ENCODE assay signal across 19 mouse cellular contexts in genomic region chr2:49457797-49458196, GRCm38 (mm10). TPM values are rescaled to one million over a fixed set of nuclear protein-coding genes. Genes with fewer than 3 reads are reported as not detected.
DNase-seq lines count a peak whose midpoint lies in the region; ATAC-seq lines count a peak whose summit lies in the region.
"Had no signal": no experiment of that assay in that cellular context is flagged by ENCODE, and none has a peak within 500 bp of the region (broad histone marks: within the 10 kb centered on the region; RNA-seq: fewer than 3 reads in every experiment).

No protein-coding gene starts in this region.

- H3K9me3 ChIP-seq in embryonic facial prominence, embryonic 11.5 days (replicated peaks; ENCODE audit: control insufficient read depth, low read length) = no peaks in the 10 kb centered on the region
- H3K9me3 ChIP-seq in embryonic facial prominence, embryonic 10.5 days = peaks cover 14% of the 10 kb centered on the region; the same call in 1 of the 2 replicates
- H3K9me3 ChIP-seq in limb, embryonic 11.5 days (ENCODE audit: control insufficient read depth, low read length) = no peaks in the 10 kb centered on the region; the same call in 1 of the 2 replicates
- no peaks in the 10 kb centered on the region; the same call in 1 of the 2 replicates for H3K9me3 ChIP-seq in limb, embryonic 10.5 days (replicated peaks)
- H3K9me3 ChIP-seq: heart, embryonic 15.5 days; kidney, embryonic 15.5 days; liver, embryonic 15.5 days had no signal

- 85% methylated on average over 2 of the region's 2 CpGs for WGBS in embryonic facial prominence, embryonic 11.5 days
- 86% methylated on average over 2 of the region's 2 CpGs for WGBS in embryonic facial prominence, embryonic 10.5 days
- 92% methylated on average over 2 of the region's 2 CpGs for WGBS in limb, embryonic 11.5 days
- WGBS in limb, embryonic 10.5 days = 89% methylated on average over 2 of the region's 2 CpGs

- no peak overlapping the region for H3K4me2 ChIP-seq in embryonic facial prominence, embryonic 11.5 days (ENCODE audit: low read depth, low read length)
- no peak overlapping the region for H3K4me2 ChIP-seq in limb, embryonic 11.5 days (ENCODE audit: low read depth, severe bottlenecking)
- H3K4me2 ChIP-seq: forebrain, embryonic 12.5 days; heart, embryonic 15.5 days; kidney, embryonic 15.5 days; liver, embryonic 15.5 days; neural tube, embryonic 12.5 days had no signal

- no peak for ATAC-seq in embryonic facial prominence, embryonic 11.5 days (replicated peaks; ENCODE audit: insufficient number of reproducible peaks, low FRiP score, low TSS enrichment, low read depth)
- ATAC-seq in limb, embryonic 11.5 days (ENCODE audit: insufficient number of reproducible peaks, low FRiP score, low TSS enrichment, low read depth) = no peak
- ATAC-seq: activated CD4-positive, CD25-positive, alpha-beta regulatory T cell, adult 4 months had no signal

- DNase-seq in embryonic facial prominence, embryonic 11.5 days (ENCODE audit: low spot score) = peak; percentile 4
- DNase-seq in embryonic facial prominence, embryonic 10.5 days (ENCODE audit: low spot score) = no peak
- DNase-seq in limb, embryonic 11.5 days (ENCODE audit: low spot score) = peak; percentile 17
- no peak for DNase-seq in limb, embryonic 10.5 days (ENCODE audit: low spot score)
- DNase-seq in R1 (ENCODE audit: low read depth, low spot score) = peak; percentile 44
- peak; percentile 26 for DNase-seq in retina, embryonic 14.5 days (ENCODE audit: low spot score)
- DNase-seq in spleen, postnatal 36 days (ENCODE audit: low spot score in 2 of 2) = no peak
- DNase-seq in heart, adult 18-20 months = no peak
- DNase-seq: adrenal gland, postnatal 25 days; cerebellum, adult 11 months; cerebellum, postnatal 25 days; lung, postnatal 10 days had no signal

- H3K9ac ChIP-seq in embryonic facial prominence, embryonic 11.5 days (replicated peaks; ENCODE audit: low read length) = no peak overlapping the region
- H3K9ac ChIP-seq in limb, embryonic 11.5 days (ENCODE audit: low read length) = no peak overlapping the region
- H3K9ac ChIP-seq: forebrain, embryonic 12.5 days; heart, embryonic 15.5 days; kidney, embryonic 15.5 days; liver, embryonic 15.5 days; neural tube, embryonic 12.5 days had no signal

- H3K27me3 ChIP-seq in embryonic facial prominence, embryonic 11.5 days (ENCODE audit: control insufficient read depth, insufficient read depth, low read length) = no peaks in the 10 kb centered on the region
- no peaks in the 10 kb centered on the region for H3K27me3 ChIP-seq in embryonic facial prominence, embryonic 10.5 days (replicated peaks; ENCODE audit: low read depth, poor library complexity, severe bottlenecking)
- H3K27me3 ChIP-seq in limb, embryonic 11.5 days (ENCODE audit: control insufficient read depth, insufficient read depth, low read length) = no peaks in the 10 kb centered on the region
- H3K27me3 ChIP-seq in limb, embryonic 10.5 days (ENCODE audit: low read depth, poor library complexity, severe bottlenecking) = no peaks in the 10 kb centered on the region
- H3K27me3 ChIP-seq: forebrain, embryonic 12.5 days; heart, embryonic 15.5 days; kidney, embryonic 15.5 days; liver, embryonic 15.5 days; megakaryocyte, embryonic 14.5 days; neural tube, embryonic 12.5 days had no signal

- no peaks in the 10 kb centered on the region for H3K36me3 ChIP-seq in embryonic facial prominence, embryonic 11.5 days (replicated peaks; ENCODE audit: control insufficient read depth, insufficient read depth, low read depth, low read length)
- peaks cover 26% of the 10 kb centered on the region for H3K36me3 ChIP-seq in embryonic facial prominence, embryonic 10.5 days (replicated peaks)
- H3K36me3 ChIP-seq in limb, embryonic 11.5 days (ENCODE audit: control insufficient read depth, insufficient read depth, low read length) = no peaks in the 10 kb centered on the region
- H3K36me3 ChIP-seq in limb, embryonic 10.5 days = peaks cover 23% of the 10 kb centered on the region
- H3K36me3 ChIP-seq: heart, embryonic 15.5 days; neural tube, embryonic 12.5 days had no signal

- H3K4me1 ChIP-seq in embryonic facial prominence, embryonic 11.5 days (ENCODE audit: control insufficient read depth, insufficient read depth, low read length) = no peaks in the 10 kb centered on the region
- H3K4me1 ChIP-seq in embryonic facial prominence, embryonic 10.5 days = no peaks in the 10 kb centered on the region
- no peaks in the 10 kb centered on the region for H3K4me1 ChIP-seq in limb, embryonic 11.5 days (ENCODE audit: control insufficient read depth, insufficient read depth, low read length)
- peaks cover 6% of the 10 kb centered on the region; the same call in 1 of the 2 replicates for H3K4me1 ChIP-seq in limb, embryonic 10.5 days

- no peak overlapping the region for H3K4me3 ChIP-seq in embryonic facial prominence, embryonic 11.5 days (ENCODE audit: low read depth, low read length)
- no peak overlapping the region for H3K4me3 ChIP-seq in embryonic facial prominence, embryonic 10.5 days
- no peak overlapping the region for H3K4me3 ChIP-seq in limb, embryonic 11.5 days (ENCODE audit: low read depth, low read length)
- no peak overlapping the region for H3K4me3 ChIP-seq in limb, embryonic 10.5 days
- H3K4me3 ChIP-seq: forebrain, embryonic 12.5 days; heart, embryonic 15.5 days; kidney, embryonic 15.5 days; liver, embryonic 15.5 days; megakaryocyte, embryonic 14.5 days; neural tube, embryonic 12.5 days had no signal

- no peak overlapping the region for H3K27ac ChIP-seq in embryonic facial prominence, embryonic 11.5 days (replicated peaks; ENCODE audit: low read depth, low read length)
- H3K27ac ChIP-seq in embryonic facial prominence, embryonic 10.5 days (replicated peaks) = no peak overlapping the region
- H3K27ac ChIP-seq in limb, embryonic 11.5 days (replicated peaks; ENCODE audit: low read depth, low read length) = no peak overlapping the region
- no peak overlapping the region for H3K27ac ChIP-seq in limb, embryonic 10.5 days
- H3K27ac ChIP-seq: forebrain, embryonic 12.5 days; heart, embryonic 15.5 days; kidney, embryonic 15.5 days; liver, embryonic 15.5 days; neural tube, embryonic 12.5 days had no signal

RNA-seq across cellular contexts. Expression of gene Epc2, which starts 6.5 kb away (rescaled TPM):
- 14.1 and 14.9 TPM in 2 replicates for polyA plus RNA-seq in embryonic facial prominence, embryonic 11.5 days (2014; fragmentation: Nextera tagmentation; extraction: Ambion mirVana)
- polyA plus RNA-seq in embryonic facial prominence, embryonic 10.5 days (2016; fragmentation: Nextera tagmentation; extraction: Ambion mirVana) = 7.3 and 8.0 TPM in 2 replicates
- polyA plus RNA-seq in limb, embryonic 11.5 days (2014; fragmentation: Nextera tagmentation; extraction: Ambion mirVana) = 11.9 and 12.7 TPM in 2 replicates
- polyA plus RNA-seq in limb, embryonic 10.5 days (2016; fragmentation: Nextera tagmentation; extraction: Ambion mirVana) = 7.1 and 8.8 TPM in 2 replicates
- total RNA-seq in heart, adult 18-20 months (2021) = 10 to 100 TPM; 20.5 to 20.8 TPM

Comparison
In these comparisons a context has a peak if more than half of its experiments do, and no peak if none do; other contexts are left out.
1. DNase-seq: peak in embryonic facial prominence, embryonic 11.5 days (single experiment), limb, embryonic 11.5 days (single experiment), R1 (single experiment) and retina, embryonic 14.5 days (single experiment); none in embryonic facial prominence, embryonic 10.5 days (single experiment), limb, embryonic 10.5 days (single experiment), spleen, postnatal 36 days (0 of 2) and heart, adult 18-20 months (0 of 2).